Mouse (Mus musculus): ENCODE results near the gene Cnst. TPM values are rescaled to one million over a fixed set of nuclear protein-coding genes. Genes with fewer than 3 reads are reported as not detected.

Cnst gene
- total RNA-seq (2023; ENCODE audit: inconsistent age), result 18.2 to 28.6 TPM (median 27.4 TPM) in 4 replicates

DNA sequence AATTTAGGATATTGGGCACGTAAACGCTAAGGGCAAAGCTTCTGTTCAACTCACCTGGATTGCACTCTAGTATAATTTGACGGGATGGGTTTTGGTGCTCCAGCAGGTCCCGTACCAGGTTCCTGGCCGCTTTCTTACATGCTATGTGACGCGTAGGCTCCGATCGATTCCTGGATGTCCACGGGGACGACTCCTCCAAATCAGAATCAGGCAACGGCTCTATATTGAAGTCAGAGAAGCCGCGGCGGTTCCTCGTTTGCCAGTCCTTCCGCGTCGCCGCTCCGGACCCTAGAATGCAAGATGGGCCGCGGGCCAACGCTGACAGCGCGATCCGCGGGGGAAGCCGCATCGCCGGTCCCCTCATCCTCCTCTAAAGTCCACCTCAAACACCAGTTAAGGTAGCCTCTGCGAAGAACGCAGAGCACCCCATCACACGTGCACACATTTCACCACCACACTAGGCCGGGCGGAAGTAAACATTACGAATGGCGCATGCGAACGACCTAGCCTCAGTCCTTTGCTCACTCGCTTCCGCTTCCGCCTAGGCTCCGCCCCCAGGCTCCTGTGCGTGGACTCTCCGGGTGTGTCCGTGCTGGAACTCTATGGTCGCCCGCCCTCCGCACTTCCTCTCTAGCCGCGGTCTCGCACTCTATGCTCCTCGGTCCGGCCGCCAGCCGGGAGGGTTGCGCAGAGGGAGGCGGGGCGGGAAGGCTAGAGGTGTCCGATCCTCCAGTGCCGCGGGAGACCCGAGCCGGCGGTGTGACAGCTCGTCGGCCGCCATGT lies at the start of gene Cnst, which contains the start of gene Tfb2m:
Gene Cnst, plus strand, starts transcription at position 603 of the 783 bp plus-strand sequence.
Gene Tfb2m, minus strand, starts transcription at position 500 of the 783 bp plus-strand sequence.

DNA sequence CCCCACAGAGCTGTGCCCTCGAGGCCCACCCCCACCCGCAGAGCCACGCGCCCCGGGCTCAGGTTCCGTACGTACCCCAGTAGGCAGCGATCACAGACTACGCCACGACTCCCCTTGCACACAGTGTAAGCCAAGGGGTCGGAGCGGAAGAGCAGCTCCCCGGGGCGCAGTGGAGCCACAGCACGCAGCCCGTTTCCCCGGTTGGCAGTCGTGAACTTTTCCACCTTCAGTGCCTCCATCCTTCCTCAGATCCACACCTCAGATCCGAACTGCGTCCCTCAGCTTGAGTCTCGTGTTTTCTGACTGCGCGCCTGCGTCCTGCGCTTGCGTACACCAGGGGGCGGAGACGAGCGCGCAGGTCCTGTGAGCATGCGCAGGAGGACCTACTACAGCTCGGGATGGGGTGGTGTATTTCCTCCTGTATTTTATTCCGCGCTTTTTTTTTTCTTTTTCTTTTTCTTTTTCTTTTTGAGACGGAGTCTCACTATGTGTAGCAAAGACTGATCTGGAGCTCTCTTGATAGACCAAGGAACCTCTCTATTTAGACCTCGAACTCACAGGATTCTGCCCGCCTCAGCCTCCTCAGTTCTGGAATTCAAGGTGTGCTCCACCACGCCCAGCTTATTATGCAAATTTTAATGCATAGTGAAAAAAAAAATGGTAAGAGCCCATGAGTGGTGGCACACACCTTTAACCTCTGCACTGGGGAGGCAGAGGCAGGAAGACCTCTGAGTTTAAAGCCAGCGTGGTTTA lies 28.3 kb upstream of the Cnst start, which contains the start of gene Smyd3:
Gene Smyd3, minus strand, starts transcription at position 329 of the 753 bp plus-strand sequence.

DNA sequence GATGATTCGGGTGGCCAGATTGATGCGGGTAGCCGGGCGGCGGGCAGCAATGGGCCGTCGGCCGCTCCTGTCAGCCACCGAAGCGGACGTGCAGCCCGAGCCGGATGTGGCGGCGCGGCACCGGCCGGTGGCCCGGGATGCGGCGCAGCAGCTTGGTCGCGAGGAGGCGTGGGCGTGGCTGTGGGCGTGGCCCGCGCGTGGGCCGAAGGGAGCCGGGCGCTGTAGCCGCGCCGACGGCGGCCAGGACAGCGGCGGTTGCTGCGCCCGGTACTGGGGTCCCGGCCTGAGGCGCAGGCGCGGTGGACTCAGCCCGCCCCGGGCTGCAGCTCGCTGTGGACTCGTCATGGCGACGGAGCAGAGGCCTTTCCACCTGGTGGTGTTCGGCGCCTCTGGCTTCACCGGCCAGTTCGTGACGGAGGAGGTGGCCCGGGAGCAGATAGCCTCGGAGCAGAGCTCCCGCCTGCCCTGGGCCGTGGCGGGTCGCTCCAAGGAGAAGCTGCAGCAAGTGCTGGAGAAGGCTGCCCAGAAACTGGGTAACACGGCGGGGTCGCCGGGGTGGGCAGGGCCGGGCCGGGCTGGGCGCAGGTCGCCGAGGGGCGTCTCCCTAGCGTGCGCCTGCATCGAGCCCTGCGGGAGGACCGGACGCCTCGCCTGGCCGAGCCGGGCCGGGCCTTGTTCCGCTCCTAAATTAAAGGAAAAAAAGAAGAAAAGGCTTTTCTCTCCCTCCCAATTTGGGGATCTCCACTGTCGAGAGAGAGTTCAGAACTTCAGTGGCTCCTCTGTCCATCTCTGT lies 122.0 kb downstream of the Cnst start, which contains the start of gene Sccpdh:
Gene Sccpdh, plus strand, starts transcription at position 198 of the 793 bp plus-strand sequence.

Other genes with a start within 250 kb of the Cnst start
- gene Smyd3, start 28.3 kb upstream of the Cnst start, total RNA-seq (2023; ENCODE audit: inconsistent age), result 26.8 to 36.1 TPM (median 34.5 TPM) in 4 replicates
- 33.9 to 39.3 TPM (median 36.9 TPM) in 4 replicates for gene Tfb2m, start 103 bp upstream of the Cnst start, total RNA-seq (2023; ENCODE audit: inconsistent age)
- 3.4 to 4.5 TPM (median 4.1 TPM) in 4 replicates for gene Sccpdh, start 121.8 kb downstream of the Cnst start, total RNA-seq (2023; ENCODE audit: inconsistent age)
- gene Kif28, start 198.9 kb downstream of the Cnst start, total RNA-seq (2023; ENCODE audit: inconsistent age), result not detected in 4 replicates